Mouse (Mus musculus) neural tube, embryonic 11.5 days (tissue): Measurements from ENCODE around the gene Apoa2. TPM values are rescaled to one million over a fixed set of nuclear protein-coding genes. Genes with fewer than 3 reads are reported as not detected.

Experiments used
- ATAC-seq: fragments of 200-750 bp; cut with Nextera tagmentation; 2 replicates; pipeline ENCODE4 v1.8.0; 2017; ENCODE audit warnings: moderate number of reproducible peaks, mild to moderate bottlenecking, moderate TSS enrichment, moderate library complexity; ENCODE audit not compliant: insufficient read depth, low FRiP score, low TSS enrichment
- DNase-seq: peaks from one replicate; pipeline ENCODE4 v3.0.0-alpha.2; 2015; ENCODE audit warnings: low spot score
- H3K27ac ChIP-seq: fragments of 300-500 bp; sonication (generic); 2 replicates; pipeline ENCODE4 v1.5.1; 2014; ENCODE audit warnings: low read depth, mild to moderate bottlenecking, low read length
- H3K27me3 ChIP-seq: fragments of 300-500 bp; sonication (generic); 2 replicates; pipeline ENCODE4 v1.6.1; 2014; ENCODE audit warnings: mild to moderate bottlenecking, low read length, mixed read lengths; ENCODE audit not compliant: control insufficient read depth, insufficient read depth
- H3K36me3 ChIP-seq: fragments of 300-500 bp; sonication (generic); 2 replicates; pipeline ENCODE4 v1.6.1; 2014; ENCODE audit warnings: mild to moderate bottlenecking, low read length, moderate library complexity, mixed read lengths; ENCODE audit not compliant: control insufficient read depth, insufficient read depth
- H3K4me1 ChIP-seq: fragments of 300-500 bp; sonication (generic); 2 replicates; pipeline ENCODE4 v1.6.1; 2014; ENCODE audit warnings: low read length, mixed read lengths; ENCODE audit not compliant: control insufficient read depth, insufficient read depth
- H3K4me2 ChIP-seq: fragments of 300-500 bp; sonication (generic); 2 replicates; pipeline ENCODE4 v1.6.1; 2014; ENCODE audit warnings: low read depth, mild to moderate bottlenecking, moderate library complexity
- H3K4me3 ChIP-seq: fragments of 300-500 bp; sonication (generic); 2 replicates; pipeline ENCODE4 v1.5.1; 2014; ENCODE audit warnings: low read depth, low read length
- H3K9ac ChIP-seq: fragments of 300-500 bp; sonication (generic); 2 replicates; pipeline ENCODE4 v1.6.1; 2014; ENCODE audit warnings: mild to moderate bottlenecking, low read length
- H3K9me3 ChIP-seq: fragments of 300-500 bp; sonication (generic); 2 replicates; pipeline ENCODE4 v1.6.1; 2016; ENCODE audit warnings: low read length; ENCODE audit not compliant: control insufficient read depth
- whole genome bisulfite sequencing: fragments of 180-500 bp; shearing (Covaris S2); extraction: QIAGEN DNeasy Blood & Tissue Kit; methylation state at CpG from one replicate; pipeline ENCODE4 v1.1.7; 2014; 5-methylcytosine and 5-hydroxymethylcytosine counted together
- polyA plus RNA-seq: library from polyadenylated mRNA; unstranded; fragments of >200 nt; fragmentation: Nextera tagmentation; extraction: Ambion mirVana; gene quantifications from 2 replicates; pipeline ENCODE4 v1.2.1, GENCODE M21; 2014

The Apoa2 gene
- polyA plus RNA-seq, 1 experiment from 2014 or later, result 4.9 TPM

GRCm38 (mm10) chr1:171249913-171250600, 25.2 kb downstream of the Apoa2 start, which contains the start of gene Adamts4:
Adamts4 (plus strand) TSS chr1:171250421.
- WGBS, result 13% methylated on average over 5 of the region's 5 CpGs
- ATAC-seq, result no peak
- peak within 1 kb of the TSS; percentile 35; the same call in 1 of the 2 replicates for H3K27ac ChIP-seq
- peaks cover 37% of the 10 kb centered on the region for H3K4me1 ChIP-seq
- no peaks in the 10 kb centered on the region for H3K27me3 ChIP-seq
- peak; percentile 49 for DNase-seq
- H3K4me3 ChIP-seq, result peak within 1 kb of the TSS; percentile 22
- peak within 1 kb of the TSS; percentile 44 for H3K9ac ChIP-seq
- no peaks in the 10 kb centered on the region for H3K36me3 ChIP-seq
- H3K4me2 ChIP-seq, result peak within 1 kb of the TSS; percentile 50
- no peaks in the 10 kb centered on the region for H3K9me3 ChIP-seq

GRCm38 (mm10) chr1:171250680-171251593, 26.1 kb downstream of the Apoa2 start, which contains the start of gene Ndufs2:
Ndufs2 (minus strand) TSS chr1:171251388.
- Histone ChIP-seq H3K36me3 (no peaks in the 10 kb centered on the region), H3K9ac (peak within 1 kb of the TSS; percentile 44), H3K4me2 (peak within 1 kb of the TSS; percentile 50), H3K27ac (peak within 1 kb of the TSS; percentile 44; the same call in 1 of the 2 replicates), H3K4me1 (peaks cover 36% of the 10 kb centered on the region), H3K9me3 (no peaks in the 10 kb centered on the region), H3K27me3 (no peaks in the 10 kb centered on the region), H3K4me3 (peak within 1 kb of the TSS; percentile 22)
- DNase-seq (peak; percentile 30), ATAC-seq (no peak)
- 15% methylated on average over 26 of the region's 26 CpGs for WGBS

GRCm38 (mm10) chr1:171251594-171252324, 26.9 kb downstream of the Apoa2 start:
- peak; percentile 40 for DNase-seq
- ATAC-seq, result no peak
- H3K4me1 ChIP-seq, result peaks cover 30% of the 10 kb centered on the region
- peak overlapping the region; percentile 50 for H3K4me2 ChIP-seq
- peak overlapping the region; percentile 22; the same call in 1 of the 2 replicates for H3K4me3 ChIP-seq
- H3K9me3 ChIP-seq, result no peaks in the 10 kb centered on the region
- peak overlapping the region; percentile 44; the same call in 1 of the 2 replicates for H3K27ac ChIP-seq
- 2% methylated on average over 13 of the region's 13 CpGs for WGBS
- 0 out of 2 replicates have a peak overlapping the region, but pooled peaks have one; percentile 14 for H3K9ac ChIP-seq
- no peaks in the 10 kb centered on the region for H3K27me3 ChIP-seq
- H3K36me3 ChIP-seq, result no peaks in the 10 kb centered on the region

GRCm38 (mm10) chr1:171252415-171252814, 27.6 kb downstream of the Apoa2 start:
- peak overlapping the region; percentile 36 for H3K4me2 ChIP-seq
- no peaks in the 10 kb centered on the region for H3K36me3 ChIP-seq
- DNase-seq (no peak), ATAC-seq (no peak)
- H3K9me3 ChIP-seq, result no peaks in the 10 kb centered on the region
- H3K4me3 ChIP-seq, result 0 out of 2 replicates have a peak overlapping the region, but pooled peaks have one; percentile 22
- H3K27ac ChIP-seq, result 0 out of 2 replicates have a peak overlapping the region, but pooled peaks have one; percentile 39
- H3K4me1 ChIP-seq, result peaks cover 30% of the 10 kb centered on the region
- H3K27me3 ChIP-seq, result no peaks in the 10 kb centered on the region
- WGBS, result 61% methylated on average over 17 of the region's 17 CpGs
- H3K9ac ChIP-seq, result 0 out of 2 replicates have a peak overlapping the region, but pooled peaks have one; percentile 14

GRCm38 (mm10) chr1:171256095-171256818, 31.4 kb downstream of the Apoa2 start:
- Histone ChIP-seq H3K4me2 (no peak overlapping the region), H3K9ac (no peak overlapping the region), H3K4me1 (peaks cover 11% of the 10 kb centered on the region), H3K4me3 (no peak overlapping the region), H3K9me3 (no peaks in the 10 kb centered on the region), H3K27ac (no peak overlapping the region), H3K36me3 (peaks cover 2% of the 10 kb centered on the region; the same call in 1 of the 2 replicates), H3K27me3 (no peaks in the 10 kb centered on the region)
- 92% methylated on average over 24 of the region's 24 CpGs for WGBS
- DNase-seq, result no peak
- ATAC-seq, result no peak

GRCm38 (mm10) chr1:171256937-171257548, 32.2 kb downstream of the Apoa2 start:
- ATAC-seq (0 out of 2 replicates have a peak, but pooled peaks have one; percentile 58), DNase-seq (peak; percentile 69)
- no peaks in the 10 kb centered on the region for H3K27me3 ChIP-seq
- H3K9ac ChIP-seq, result no peak overlapping the region
- no peak overlapping the region for H3K27ac ChIP-seq
- H3K9me3 ChIP-seq, result no peaks in the 10 kb centered on the region
- 66% methylated on average over 15 of the region's 15 CpGs for WGBS
- H3K4me1 ChIP-seq, result peaks cover 5% of the 10 kb centered on the region; the same call in 1 of the 2 replicates
- no peak overlapping the region for H3K4me2 ChIP-seq
- H3K36me3 ChIP-seq, result peaks cover 2% of the 10 kb centered on the region; the same call in 1 of the 2 replicates
- H3K4me3 ChIP-seq, result no peak overlapping the region

- Histone ChIP-seq H3K4me1 (no peaks in the 10 kb centered on the region), H3K9ac (no peak overlapping the region), H3K4me3 (no peak overlapping the region), H3K27me3 (no peaks in the 10 kb centered on the region), H3K27ac (no peak overlapping the region), H3K36me3 (peaks cover 2% of the 10 kb centered on the region; the same call in 1 of the 2 replicates), H3K9me3 (no peaks in the 10 kb centered on the region), H3K4me2 (no peak overlapping the region)
- ATAC-seq (no peak), DNase-seq (no peak)
- WGBS, result 90% methylated on average over 9 of the region's 9 CpGs
Measured at GRCm38 (mm10) chr1:171257781-171258180, 32.9 kb downstream of the Apoa2 start.
